Mouse (Mus musculus): ENCODE data around the gene Thada. TPM values are rescaled to one million over a fixed set of nuclear protein-coding genes. Genes with fewer than 3 reads are reported as not detected.

Thada gene
- polyA plus RNA-seq, 2 experiments, result 2.0 to 2.5 TPM

DNA sequence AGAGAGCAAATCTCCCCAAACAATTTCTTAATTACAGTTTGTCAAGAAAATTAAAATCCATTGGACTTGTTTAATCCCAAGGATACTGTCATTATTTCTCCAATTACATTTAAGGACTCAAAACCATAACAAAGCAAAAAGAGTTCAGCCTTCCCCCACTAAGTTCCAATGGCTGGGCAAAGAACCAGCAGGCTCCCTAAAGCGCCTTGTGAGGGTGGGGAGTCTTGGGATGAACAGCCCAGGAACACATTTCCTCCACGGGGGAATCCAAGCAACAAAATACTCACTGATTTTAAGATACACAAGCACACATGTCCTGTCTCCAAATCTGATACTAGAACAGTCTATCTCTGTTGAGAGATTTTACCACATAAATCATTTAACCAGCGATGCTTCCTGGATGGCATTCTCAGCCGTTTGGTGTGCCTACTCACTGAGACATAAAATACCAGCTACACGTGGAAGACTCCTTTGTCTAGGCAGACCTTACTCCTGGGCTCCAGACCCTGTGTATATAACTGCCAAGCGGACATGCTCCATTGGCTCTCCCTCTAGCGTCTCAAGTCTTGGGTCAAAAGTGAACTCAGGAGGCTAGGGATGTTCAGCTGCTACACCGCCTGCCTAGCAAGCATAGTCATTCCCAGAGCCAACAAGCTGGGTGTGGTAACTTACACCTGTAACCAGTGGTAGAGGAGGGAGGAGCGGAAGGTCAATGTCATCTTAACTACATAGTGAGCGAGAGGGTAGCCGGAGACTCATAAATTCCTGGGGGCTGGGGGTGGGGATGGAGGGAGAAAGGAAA lies 97.6 kb downstream of the Thada start:
- Histone ChIP-seq H3K4me1 (replicated peaks; ENCODE audit: control insufficient read depth in 2 of 2, insufficient read depth in 2 of 2, low read length in 1 of 2) (peaks cover 0 to 7% of the 10 kb centered on the region in 2 experiments; a peak in 2 of 4 replicates), H3K4me3 (ENCODE audit: insufficient read depth in 1 of 2, low read depth in 2 of 2, low read length in 2 of 2) (no peak overlapping the region), H3K27me3 (ENCODE audit: control insufficient read depth, insufficient read depth, low read length) (no peaks in the 10 kb centered on the region), H3K27ac (no peak overlapping the region), H3K36me3 (replicated peaks; ENCODE audit: control insufficient read depth, insufficient read depth, low read depth) (no peaks in the 10 kb centered on the region; the same call in 1 of the 2 replicates), H3K9ac (replicated peaks) (no peak overlapping the region), H3K9me3 (ENCODE audit: control insufficient read depth, low read length) (no peaks in the 10 kb centered on the region), H3K4me2 (ENCODE audit: low read depth) (no peak overlapping the region)
- DNase-seq (ENCODE audit: low read depth in 3 of 3, low spot score in 3 of 3), result no peak
- 77% methylated on average over 11 of the region's 11 CpGs for WGBS (ENCODE audit: insufficient replicate concordance)
- ATAC-seq (ENCODE audit: insufficient read depth), result no peak
- TF ChIP-seq CTCF (IDR thresholded peaks at IDR 0.05; ENCODE audit: low read depth) (no peak), EP300 (IDR thresholded peaks at IDR 0.05; ENCODE audit: low read depth) (no peak)

DNA sequence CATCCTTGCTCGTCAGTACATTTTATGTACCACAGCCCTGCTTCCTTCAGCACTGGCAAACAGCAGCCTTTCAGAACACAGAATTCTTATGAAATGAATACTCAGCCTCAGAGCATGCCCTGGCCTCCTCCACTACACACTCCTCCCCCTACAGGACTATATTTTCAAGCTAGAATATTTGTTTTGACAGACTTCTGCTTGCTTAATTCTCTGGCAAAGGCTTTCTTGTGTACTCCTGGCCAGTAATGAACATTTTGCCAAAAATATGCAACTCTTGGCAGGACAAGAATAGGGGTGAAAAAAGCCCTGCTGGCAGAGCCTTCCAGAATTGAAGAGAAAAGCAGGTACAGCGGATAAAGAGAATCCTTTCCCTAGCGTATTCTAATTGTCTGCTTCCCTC lies 98.3 kb downstream of the Thada start:
- Histone ChIP-seq H3K4me3 (ENCODE audit: insufficient read depth in 1 of 2, low read depth in 2 of 2, low read length in 2 of 2) (no peak overlapping the region), H3K9ac (replicated peaks) (no peak overlapping the region), H3K27me3 (ENCODE audit: control insufficient read depth, insufficient read depth, low read length) (no peaks in the 10 kb centered on the region), H3K4me1 (replicated peaks; ENCODE audit: control insufficient read depth in 2 of 2, insufficient read depth in 2 of 2, low read length in 1 of 2) (peaks cover 0 to 7% of the 10 kb centered on the region in 2 experiments; a peak in 2 of 4 replicates), H3K9me3 (ENCODE audit: control insufficient read depth, low read length) (no peaks in the 10 kb centered on the region), H3K4me2 (ENCODE audit: low read depth) (no peak overlapping the region), H3K36me3 (replicated peaks; ENCODE audit: control insufficient read depth, insufficient read depth, low read depth) (no peaks in the 10 kb centered on the region; the same call in 1 of the 2 replicates), H3K27ac (no peak overlapping the region)
- no peak for TF ChIP-seq CTCF (IDR thresholded peaks at IDR 0.05; ENCODE audit: low read depth)
- TF ChIP-seq EP300 (IDR thresholded peaks at IDR 0.05; ENCODE audit: low read depth), result no peak
- ATAC-seq (ENCODE audit: insufficient read depth), result no peak
- 79% methylated on average over 3 of the region's 3 CpGs for WGBS (ENCODE audit: insufficient replicate concordance)
- no peak for DNase-seq (ENCODE audit: low read depth in 3 of 3, low spot score in 3 of 3)

GRCm38 (mm10) chr17:84365791-84366301 lies 100.2 kb downstream of the Thada start:
- DNase-seq (ENCODE audit: low read depth in 3 of 3, low spot score in 3 of 3) (no peak), ATAC-seq (ENCODE audit: insufficient read depth) (no peak)
- Histone ChIP-seq H3K27me3 (ENCODE audit: control insufficient read depth, insufficient read depth, low read length) (no peaks in the 10 kb centered on the region), H3K9ac (replicated peaks) (no peak overlapping the region), H3K36me3 (replicated peaks; ENCODE audit: control insufficient read depth, insufficient read depth, low read depth) (no peaks in the 10 kb centered on the region; the same call in 1 of the 2 replicates), H3K9me3 (ENCODE audit: control insufficient read depth, low read length) (no peaks in the 10 kb centered on the region), H3K27ac (no peak overlapping the region), H3K4me3 (ENCODE audit: insufficient read depth in 1 of 2, low read depth in 2 of 2, low read length in 2 of 2) (no peak overlapping the region), H3K4me1 (replicated peaks; ENCODE audit: control insufficient read depth in 2 of 2, insufficient read depth in 2 of 2, low read length in 1 of 2) (peaks cover 0 to 7% of the 10 kb centered on the region in 2 experiments; a peak in 2 of 4 replicates), H3K4me2 (ENCODE audit: low read depth) (no peak overlapping the region)
- TF ChIP-seq CTCF (IDR thresholded peaks at IDR 0.05; ENCODE audit: low read depth) (no peak), EP300 (IDR thresholded peaks at IDR 0.05; ENCODE audit: low read depth) (no peak)
- 69% methylated on average over 6 of the region's 6 CpGs for WGBS (ENCODE audit: insufficient replicate concordance)

DNA sequence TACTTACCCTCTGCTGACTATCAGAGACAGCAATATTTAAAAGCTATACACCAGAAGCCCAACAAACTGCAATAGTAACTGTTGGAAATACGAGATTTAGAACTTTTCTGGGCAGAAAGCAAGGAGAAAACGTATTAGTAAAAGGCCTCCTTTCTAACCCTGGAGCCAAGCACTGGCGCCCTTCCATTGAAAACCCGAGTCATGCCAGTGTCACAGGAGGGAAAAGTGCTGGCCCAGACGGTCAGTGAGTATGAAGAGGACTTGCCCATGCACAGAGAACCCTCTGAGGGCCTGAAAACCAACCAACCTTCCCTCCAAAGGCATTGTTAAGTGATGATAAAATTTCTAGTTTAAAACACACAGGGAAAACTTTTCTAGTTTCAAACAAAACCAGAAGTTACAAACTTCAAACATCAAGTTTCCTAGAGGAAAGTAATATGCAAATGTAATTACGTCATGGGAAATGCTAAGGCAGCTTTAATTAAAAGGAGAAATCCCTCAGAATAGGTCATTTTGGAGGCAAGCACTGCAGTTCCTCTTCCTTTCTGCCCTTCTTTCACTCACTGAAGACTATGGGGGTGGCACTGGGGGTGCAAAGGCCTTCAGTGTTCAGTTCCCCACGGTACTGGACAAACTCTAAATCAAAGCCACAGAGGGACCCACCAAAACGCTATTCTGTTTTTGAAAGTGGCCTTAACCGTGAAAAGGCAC lies 100.8 kb downstream of the Thada start:
- ATAC-seq (ENCODE audit: insufficient read depth), result no peak

DNA sequence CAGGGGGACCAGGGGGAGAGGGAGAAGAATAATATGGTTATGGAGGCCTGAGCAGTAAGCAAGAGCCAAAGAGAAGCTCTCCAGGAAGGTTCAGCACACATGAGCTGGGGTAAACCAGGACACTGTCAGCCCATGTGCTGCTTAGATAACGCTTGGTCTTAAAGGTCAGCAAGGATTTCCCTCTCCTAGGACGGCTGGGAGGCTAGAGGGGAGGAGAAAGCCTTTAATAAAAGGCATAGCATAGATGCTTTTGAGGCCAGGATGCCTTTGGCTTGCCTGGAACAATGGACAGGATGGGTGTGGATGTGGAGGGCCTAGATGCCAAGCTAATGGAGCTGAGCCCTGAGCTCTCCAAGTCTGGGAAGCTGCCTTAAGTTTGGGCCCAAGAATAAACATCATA lies 102.6 kb downstream of the Thada start:
- 52% methylated on average over 2 of the region's 2 CpGs for WGBS (ENCODE audit: insufficient replicate concordance)
- Histone ChIP-seq H3K9ac (replicated peaks) (no peak overlapping the region), H3K36me3 (replicated peaks; ENCODE audit: control insufficient read depth, insufficient read depth, low read depth) (no peaks in the 10 kb centered on the region), H3K27ac (no peak overlapping the region), H3K27me3 (ENCODE audit: control insufficient read depth, insufficient read depth, low read length) (no peaks in the 10 kb centered on the region), H3K4me3 (ENCODE audit: insufficient read depth in 1 of 2, low read depth in 2 of 2, low read length in 2 of 2) (no peak overlapping the region), H3K4me1 (replicated peaks; ENCODE audit: control insufficient read depth in 2 of 2, insufficient read depth in 2 of 2, low read length in 1 of 2) (peaks cover 0 to 7% of the 10 kb centered on the region in 2 experiments; a peak in 2 of 4 replicates), H3K9me3 (ENCODE audit: control insufficient read depth, low read length) (no peaks in the 10 kb centered on the region), H3K4me2 (ENCODE audit: low read depth) (no peak overlapping the region)
- DNase-seq (ENCODE audit: low read depth in 3 of 3, low spot score in 3 of 3) (no peak), ATAC-seq (ENCODE audit: insufficient read depth) (no peak)
- TF ChIP-seq EP300 (IDR thresholded peaks at IDR 0.05; ENCODE audit: low read depth) (no peak), CTCF (IDR thresholded peaks at IDR 0.05; ENCODE audit: low read depth) (no peak)

More for the DNA sequence above, 100.8 kb downstream of the Thada start:
- TF ChIP-seq EP300 (IDR thresholded peaks at IDR 0.05; ENCODE audit: low read depth) (no peak), CTCF (IDR thresholded peaks at IDR 0.05; ENCODE audit: low read depth) (no peak)
- WGBS (ENCODE audit: insufficient replicate concordance), result 69% methylated on average over 9 of the region's 9 CpGs
- Histone ChIP-seq H3K27ac (no peak overlapping the region), H3K27me3 (ENCODE audit: control insufficient read depth, insufficient read depth, low read length) (no peaks in the 10 kb centered on the region), H3K4me2 (ENCODE audit: low read depth) (no peak overlapping the region), H3K9me3 (ENCODE audit: control insufficient read depth, low read length) (no peaks in the 10 kb centered on the region), H3K4me3 (ENCODE audit: insufficient read depth in 1 of 2, low read depth in 2 of 2, low read length in 2 of 2) (no peak overlapping the region), H3K9ac (replicated peaks) (no peak overlapping the region), H3K4me1 (replicated peaks; ENCODE audit: control insufficient read depth in 2 of 2, insufficient read depth in 2 of 2, low read length in 1 of 2) (peaks cover 0 to 7% of the 10 kb centered on the region in 2 experiments; a peak in 2 of 4 replicates), H3K36me3 (replicated peaks; ENCODE audit: control insufficient read depth, insufficient read depth, low read depth) (no peaks in the 10 kb centered on the region; the same call in 1 of the 2 replicates)
- no peak for DNase-seq (ENCODE audit: low read depth in 3 of 3, low spot score in 3 of 3)
